Mouse (Mus musculus): Measurements from ENCODE around the gene Cish. TPM values are rescaled to one million over a fixed set of nuclear protein-coding genes. Genes with fewer than 3 reads are reported as not detected.

The Cish gene
- polyA plus RNA-seq, 2 experiments: 2.8 to 6.0 TPM

- Histone ChIP-seq H3K4me2 (ENCODE audit: low read depth) (no peak overlapping the region), H3K36me3 (replicated peaks; ENCODE audit: control insufficient read depth, insufficient read depth, low read depth) (no peaks in the 10 kb centered on the region), H3K9me3 (ENCODE audit: control insufficient read depth, low read length) (no peaks in the 10 kb centered on the region), H3K27ac (no peak overlapping the region), H3K9ac (replicated peaks) (no peak overlapping the region), H3K4me1 (replicated peaks; ENCODE audit: control insufficient read depth in 2 of 2, insufficient read depth in 2 of 2, low read length in 1 of 2) (peaks cover 5 to 15% of the 10 kb centered on the region in 2 experiments; a peak in 3 of 4 replicates), H3K27me3 (ENCODE audit: control insufficient read depth, insufficient read depth, low read length) (no peaks in the 10 kb centered on the region), H3K4me3 (ENCODE audit: insufficient read depth in 1 of 2, low read depth in 2 of 2, low read length in 2 of 2) (no peak overlapping the region)
- TF ChIP-seq EP300 (IDR thresholded peaks at IDR 0.05; ENCODE audit: low read depth) (no peak), CTCF (IDR thresholded peaks at IDR 0.05; ENCODE audit: low read depth) (no peak)
- WGBS (ENCODE audit: insufficient replicate concordance): 46% methylated on average over 8 of the region's 8 CpGs
- ATAC-seq (ENCODE audit: insufficient read depth) (no peak), DNase-seq (ENCODE audit: low read depth in 3 of 3, low spot score in 3 of 3) (no peak)
Observed at GRCm38 (mm10) chr9:107278527-107279377, 17.1 kb upstream of the Cish start.

DNA sequence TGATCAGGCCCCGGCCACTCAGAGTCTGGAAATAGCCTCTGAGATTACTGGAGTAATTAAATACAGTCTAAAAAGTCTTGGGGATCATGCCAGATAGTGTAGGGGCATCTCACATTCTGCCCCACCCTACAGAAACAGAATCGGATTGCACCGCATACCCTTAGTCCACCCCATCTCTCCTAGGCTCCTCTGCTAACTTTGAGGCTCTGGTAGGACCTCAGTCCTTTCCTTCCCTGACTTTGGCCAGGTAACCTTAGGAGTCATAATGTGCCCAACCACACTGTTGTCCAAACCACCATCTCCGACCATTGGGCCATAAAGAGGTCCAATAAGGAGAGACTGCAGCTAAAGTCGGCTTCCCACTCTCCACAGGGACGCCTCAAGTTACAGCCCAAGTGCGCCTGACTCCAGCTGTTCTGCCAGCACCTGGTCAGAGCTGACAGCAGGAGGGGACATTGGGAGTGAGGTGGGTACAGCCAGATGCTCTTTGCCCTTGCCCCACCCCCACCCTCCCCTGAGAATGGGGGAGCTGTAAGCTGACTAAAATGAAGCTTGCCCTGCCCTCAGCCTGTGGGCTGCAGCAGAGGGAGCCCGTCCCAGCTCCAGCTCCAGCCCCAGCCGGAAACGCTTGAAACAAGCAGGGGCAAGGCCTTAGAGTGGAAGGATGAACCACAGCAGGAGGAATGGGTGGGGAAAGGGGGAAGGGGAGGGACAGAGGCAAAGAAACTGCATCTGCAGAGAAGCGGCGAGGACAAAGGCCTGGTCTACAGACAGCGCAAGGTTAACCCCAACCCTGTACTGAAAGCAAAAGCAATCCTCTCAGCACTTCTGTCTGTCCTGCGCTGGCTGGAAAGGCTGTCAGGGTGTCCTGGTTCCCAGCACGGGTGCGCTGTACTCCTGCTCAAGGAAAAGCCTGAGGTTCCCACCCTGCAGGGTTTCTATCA, 16.2 kb upstream of the Cish start:
- Histone ChIP-seq H3K27ac (no peak overlapping the region), H3K27me3 (ENCODE audit: control insufficient read depth, insufficient read depth, low read length) (no peaks in the 10 kb centered on the region), H3K9ac (replicated peaks) (peak overlapping the region; percentile 18; the same call in 1 of the 2 replicates), H3K4me2 (ENCODE audit: low read depth) (peak overlapping the region; percentile 56), H3K4me3 (ENCODE audit: insufficient read depth in 1 of 2, low read depth in 2 of 2, low read length in 2 of 2) (peak overlapping the region in 1 of 2 experiments; percentile 5; a peak in 1 of 4 replicates), H3K36me3 (replicated peaks; ENCODE audit: control insufficient read depth, insufficient read depth, low read depth) (no peaks in the 10 kb centered on the region), H3K4me1 (replicated peaks; ENCODE audit: control insufficient read depth in 2 of 2, insufficient read depth in 2 of 2, low read length in 1 of 2) (peaks cover 5 to 15% of the 10 kb centered on the region in 2 experiments; a peak in 3 of 4 replicates), H3K9me3 (ENCODE audit: control insufficient read depth, low read length) (no peaks in the 10 kb centered on the region)
- TF ChIP-seq CTCF (IDR thresholded peaks at IDR 0.05; ENCODE audit: low read depth) (0 out of 2 replicates have a peak, but pooled peaks have one; percentile 10), EP300 (IDR thresholded peaks at IDR 0.05; ENCODE audit: low read depth) (no peak)
- ATAC-seq (ENCODE audit: insufficient read depth) (peak; percentile 42), DNase-seq (ENCODE audit: low read depth in 3 of 3, low spot score in 3 of 3) (no peak)
- WGBS (ENCODE audit: insufficient replicate concordance): 24% methylated on average over 16 of the region's 16 CpGs

DNA sequence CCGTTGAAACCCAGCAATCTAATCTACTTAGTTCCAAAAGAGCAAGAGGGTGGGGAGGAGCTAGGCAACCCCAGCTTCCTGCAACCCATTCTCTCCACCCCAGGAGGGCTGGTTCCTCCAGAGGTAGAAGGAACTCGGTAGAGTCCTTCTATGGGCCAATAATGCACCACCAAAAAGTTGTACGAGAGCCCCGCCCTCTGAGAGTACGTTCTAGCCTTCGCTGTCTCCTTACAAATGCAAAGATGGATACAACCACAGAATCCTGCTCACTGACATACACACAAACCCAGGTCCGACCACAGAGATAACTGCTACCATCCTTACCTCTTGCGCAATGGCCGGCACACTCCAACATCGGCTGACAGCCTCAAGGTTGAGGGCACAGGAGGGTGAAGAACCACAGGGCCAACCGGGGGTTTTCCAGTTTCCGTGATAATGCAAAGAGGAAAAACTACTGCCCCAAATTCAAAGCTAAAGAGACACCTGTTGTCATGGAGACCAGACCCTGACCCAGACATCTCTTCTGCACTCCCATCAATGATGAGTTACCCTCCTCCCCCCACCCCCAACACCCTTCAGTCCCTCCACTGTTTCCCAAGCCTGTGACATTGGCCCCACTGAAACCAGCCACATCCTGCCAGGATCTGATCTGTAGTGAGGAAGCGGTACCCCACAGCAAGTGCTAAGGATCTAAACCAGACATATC, 15.4 kb upstream of the Cish start:
- Histone ChIP-seq H3K27ac (no peak overlapping the region), H3K27me3 (ENCODE audit: control insufficient read depth, insufficient read depth, low read length) (no peaks in the 10 kb centered on the region), H3K9ac (replicated peaks) (no peak overlapping the region), H3K4me2 (ENCODE audit: low read depth) (peak overlapping the region; percentile 56), H3K9me3 (ENCODE audit: control insufficient read depth, low read length) (no peaks in the 10 kb centered on the region), H3K4me1 (replicated peaks; ENCODE audit: control insufficient read depth in 2 of 2, insufficient read depth in 2 of 2, low read length in 1 of 2) (peaks cover 5 to 15% of the 10 kb centered on the region in 2 experiments; a peak in 3 of 4 replicates), H3K4me3 (ENCODE audit: insufficient read depth in 1 of 2, low read depth in 2 of 2, low read length in 2 of 2) (peak overlapping the region in 1 of 2 experiments; percentile 5; a peak in 1 of 4 replicates), H3K36me3 (replicated peaks; ENCODE audit: control insufficient read depth, insufficient read depth, low read depth) (no peaks in the 10 kb centered on the region)
- DNase-seq (ENCODE audit: low read depth in 3 of 3, low spot score in 3 of 3): no peak
- 10% methylated on average over 13 of the region's 13 CpGs for WGBS (ENCODE audit: insufficient replicate concordance)
- ATAC-seq (ENCODE audit: insufficient read depth): peak; percentile 45
- TF ChIP-seq CTCF (IDR thresholded peaks at IDR 0.05; ENCODE audit: low read depth): no peak
- TF ChIP-seq EP300 (IDR thresholded peaks at IDR 0.05; ENCODE audit: low read depth): no peak

GRCm38 (mm10) chr9:107281241-107281987, 14.4 kb upstream of the Cish start:
- H3K9me3 ChIP-seq (ENCODE audit: control insufficient read depth, low read length): no peaks in the 10 kb centered on the region
- H3K27me3 ChIP-seq (ENCODE audit: control insufficient read depth, insufficient read depth, low read length): no peaks in the 10 kb centered on the region
- H3K36me3 ChIP-seq (replicated peaks; ENCODE audit: control insufficient read depth, insufficient read depth, low read depth): no peaks in the 10 kb centered on the region
- peaks cover 5 to 15% of the 10 kb centered on the region in 2 experiments; a peak in 3 of 4 replicates for H3K4me1 ChIP-seq (replicated peaks; ENCODE audit: control insufficient read depth in 2 of 2, insufficient read depth in 2 of 2, low read length in 1 of 2)
- no peak overlapping the region for H3K27ac ChIP-seq
- DNase-seq (ENCODE audit: low read depth in 3 of 3, low spot score in 3 of 3) (no peak), ATAC-seq (ENCODE audit: insufficient read depth) (no peak)
- no peak overlapping the region for H3K4me3 ChIP-seq (ENCODE audit: insufficient read depth in 1 of 2, low read depth in 2 of 2, low read length in 2 of 2)
- WGBS (ENCODE audit: insufficient replicate concordance): 65% methylated on average over 5 of the region's 5 CpGs
- H3K9ac ChIP-seq (replicated peaks): no peak overlapping the region
- H3K4me2 ChIP-seq (ENCODE audit: low read depth): no peak overlapping the region
- no peak for TF ChIP-seq CTCF (IDR thresholded peaks at IDR 0.05; ENCODE audit: low read depth)
- no peak for TF ChIP-seq EP300 (IDR thresholded peaks at IDR 0.05; ENCODE audit: low read depth)

Data from liver, embryonic 14.5 days (tissue).